Mouse (Mus musculus): ENCODE data around the gene Lmcd1. TPM values are rescaled to one million over a fixed set of nuclear protein-coding genes. Genes with fewer than 3 reads are reported as not detected.

Gene Lmcd1
- polyA plus RNA-seq, 1 experiment from 2014 or later = 14.1 TPM

GRCm38 (mm10) chr6:112280945-112281344 lies 7.4 kb downstream of the Lmcd1 start:
- WGBS = 57% methylated on average over 3 of the region's 3 CpGs
- Histone ChIP-seq H3K9me3 (ENCODE audit: control insufficient read depth, low read length) (no peaks in the 10 kb centered on the region), H3K4me1 (ENCODE audit: control insufficient read depth, insufficient read depth, low read length) (no peaks in the 10 kb centered on the region; the same call in 1 of the 2 replicates), H3K36me3 (ENCODE audit: control insufficient read depth, insufficient read depth, low read length) (no peaks in the 10 kb centered on the region), H3K27ac (ENCODE audit: low read length) (no peak overlapping the region), H3K4me3 (ENCODE audit: low read length) (no peak overlapping the region), H3K4me2 (ENCODE audit: low read depth, low read length) (no peak overlapping the region), H3K9ac (ENCODE audit: low read depth, low read length) (no peak overlapping the region), H3K27me3 (replicated peaks; ENCODE audit: control insufficient read depth, insufficient read depth, low read length) (0 out of 2 replicates have a peak, but pooled peaks cover 2% of the 10 kb centered on the region)
- no peak for ATAC-seq

- WGBS = 92% methylated on average over 2 of the region's 2 CpGs
- Histone ChIP-seq H3K36me3 (ENCODE audit: control insufficient read depth, insufficient read depth, low read length) (no peaks in the 10 kb centered on the region), H3K9me3 (ENCODE audit: control insufficient read depth, low read length) (no peaks in the 10 kb centered on the region), H3K27me3 (replicated peaks; ENCODE audit: control insufficient read depth, insufficient read depth, low read length) (0 out of 2 replicates have a peak, but pooled peaks cover 2% of the 10 kb centered on the region), H3K27ac (ENCODE audit: low read length) (no peak overlapping the region), H3K4me2 (ENCODE audit: low read depth, low read length) (no peak overlapping the region), H3K9ac (ENCODE audit: low read depth, low read length) (no peak overlapping the region), H3K4me1 (ENCODE audit: control insufficient read depth, insufficient read depth, low read length) (no peaks in the 10 kb centered on the region), H3K4me3 (ENCODE audit: low read length) (no peak overlapping the region)
- no peak for ATAC-seq
Observed at GRCm38 (mm10) chr6:112281935-112282334, 8.4 kb downstream of the Lmcd1 start.

- Histone ChIP-seq H3K9me3 (ENCODE audit: control insufficient read depth, low read length) (no peaks in the 10 kb centered on the region), H3K4me3 (ENCODE audit: low read length) (no peak overlapping the region), H3K9ac (ENCODE audit: low read depth, low read length) (no peak overlapping the region), H3K4me1 (ENCODE audit: control insufficient read depth, insufficient read depth, low read length) (no peaks in the 10 kb centered on the region), H3K4me2 (ENCODE audit: low read depth, low read length) (no peak overlapping the region), H3K27me3 (replicated peaks; ENCODE audit: control insufficient read depth, insufficient read depth, low read length) (no peaks in the 10 kb centered on the region), H3K27ac (ENCODE audit: low read length) (no peak overlapping the region), H3K36me3 (ENCODE audit: control insufficient read depth, insufficient read depth, low read length) (no peaks in the 10 kb centered on the region)
- no peak for ATAC-seq
- 65% methylated on average over 2 of the region's 2 CpGs for WGBS
Observed at GRCm38 (mm10) chr6:112284087-112284486, 10.5 kb downstream of the Lmcd1 start.

- no peak for ATAC-seq
- H3K36me3 ChIP-seq (ENCODE audit: control insufficient read depth, insufficient read depth, low read length) = no peaks in the 10 kb centered on the region
- H3K27ac ChIP-seq (ENCODE audit: low read length) = no peak overlapping the region
- no peaks in the 10 kb centered on the region for H3K27me3 ChIP-seq (replicated peaks; ENCODE audit: control insufficient read depth, insufficient read depth, low read length)
- 0 out of 2 replicates have a peak, but pooled peaks cover under 1% of the 10 kb centered on the region for H3K4me1 ChIP-seq (ENCODE audit: control insufficient read depth, insufficient read depth, low read length)
- H3K4me3 ChIP-seq (ENCODE audit: low read length) = no peak overlapping the region
- no peak overlapping the region for H3K4me2 ChIP-seq (ENCODE audit: low read depth, low read length)
- no peaks in the 10 kb centered on the region for H3K9me3 ChIP-seq (ENCODE audit: control insufficient read depth, low read length)
- WGBS = 86% methylated on average over 9 of the region's 9 CpGs
- no peak overlapping the region for H3K9ac ChIP-seq (ENCODE audit: low read depth, low read length)
Observed at GRCm38 (mm10) chr6:112287671-112288070, 14.1 kb downstream of the Lmcd1 start.

DNA sequence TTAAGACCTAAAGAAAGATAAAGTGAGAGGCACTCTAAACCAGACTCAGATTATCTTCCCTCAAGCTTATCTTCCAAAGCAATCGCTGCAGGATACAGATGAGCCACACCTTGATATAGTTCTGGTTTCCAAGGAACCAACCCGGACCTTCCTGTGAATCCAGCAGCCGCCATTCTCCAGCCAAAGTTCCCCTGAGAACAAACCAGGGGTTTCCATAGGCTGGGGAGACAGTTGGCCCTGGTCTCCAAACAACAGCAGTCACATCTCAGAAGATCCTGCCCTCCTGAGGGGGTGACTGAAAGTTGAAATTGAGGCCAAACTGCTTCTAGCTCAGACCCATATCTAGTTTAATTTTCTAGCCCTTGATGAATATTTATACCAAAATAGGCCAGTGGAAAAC lies 14.7 kb downstream of the Lmcd1 start:
- peaks cover 3% of the 10 kb centered on the region; the same call in 1 of the 2 replicates for H3K4me1 ChIP-seq (ENCODE audit: control insufficient read depth, insufficient read depth, low read length)
- WGBS = 72% methylated on average over 3 of the region's 3 CpGs
- ATAC-seq = no peak

DNA sequence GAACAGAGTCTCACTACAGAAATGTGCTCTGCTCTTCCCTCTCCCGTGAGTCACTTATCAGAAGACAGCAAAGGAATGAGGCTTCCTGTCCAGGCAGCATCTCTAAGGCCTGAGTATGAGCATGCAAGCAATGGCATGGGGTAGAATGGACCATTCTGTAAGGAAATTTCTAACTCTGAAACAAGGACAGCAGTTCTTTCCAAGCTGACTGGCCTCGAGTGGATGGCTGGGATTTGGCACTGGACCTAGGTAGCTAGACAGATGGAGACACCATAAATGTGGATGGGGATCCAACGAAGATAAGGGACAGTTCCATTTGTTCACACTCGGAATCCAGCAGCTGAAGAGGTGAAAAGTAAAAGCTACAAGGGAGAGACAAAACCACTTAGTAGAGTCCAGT lies 17.6 kb downstream of the Lmcd1 start:
- no peaks in the 10 kb centered on the region for H3K27me3 ChIP-seq (replicated peaks; ENCODE audit: control insufficient read depth, insufficient read depth, low read length)
- no peak overlapping the region for H3K4me2 ChIP-seq (ENCODE audit: low read depth, low read length)
- no peak overlapping the region for H3K4me3 ChIP-seq (ENCODE audit: low read length)
- ATAC-seq = no peak
- no peak overlapping the region for H3K27ac ChIP-seq (ENCODE audit: low read length)
- H3K4me1 ChIP-seq (ENCODE audit: control insufficient read depth, insufficient read depth, low read length) = peaks cover 7% of the 10 kb centered on the region; the same call in 1 of the 2 replicates
- WGBS = 86% methylated on average over 4 of the region's 4 CpGs
- no peaks in the 10 kb centered on the region for H3K36me3 ChIP-seq (ENCODE audit: control insufficient read depth, insufficient read depth, low read length)
- no peak overlapping the region for H3K9ac ChIP-seq (ENCODE audit: low read depth, low read length)
- no peaks in the 10 kb centered on the region for H3K9me3 ChIP-seq (ENCODE audit: control insufficient read depth, low read length)

More for the DNA sequence above, 14.7 kb downstream of the Lmcd1 start:
- H3K4me3 ChIP-seq (ENCODE audit: low read length) = no peak overlapping the region
- no peak overlapping the region for H3K9ac ChIP-seq (ENCODE audit: low read depth, low read length)
- no peaks in the 10 kb centered on the region for H3K9me3 ChIP-seq (ENCODE audit: control insufficient read depth, low read length)
- no peaks in the 10 kb centered on the region for H3K36me3 ChIP-seq (ENCODE audit: control insufficient read depth, insufficient read depth, low read length)
- no peak overlapping the region for H3K4me2 ChIP-seq (ENCODE audit: low read depth, low read length)
- no peaks in the 10 kb centered on the region for H3K27me3 ChIP-seq (replicated peaks; ENCODE audit: control insufficient read depth, insufficient read depth, low read length)
- H3K27ac ChIP-seq (ENCODE audit: low read length) = no peak overlapping the region

DNA sequence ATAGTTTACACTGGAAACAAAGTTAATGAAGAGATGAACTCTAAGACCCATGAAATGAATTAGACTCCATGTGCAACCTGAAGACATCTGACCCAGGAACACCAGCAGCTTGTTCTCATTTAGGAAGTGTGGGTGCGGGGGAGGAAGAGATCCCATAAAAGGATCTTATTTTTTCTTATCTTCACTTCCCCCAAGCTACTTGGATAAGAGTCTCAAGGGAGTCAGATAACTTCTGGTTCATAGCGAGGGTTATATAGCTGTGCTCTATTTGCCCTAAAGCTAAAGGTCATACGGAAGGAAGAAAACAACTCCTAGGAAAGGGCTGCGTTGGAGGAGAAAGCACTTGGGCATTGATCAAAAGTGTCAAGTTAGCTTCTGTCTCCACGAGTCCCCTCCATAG lies 19.8 kb downstream of the Lmcd1 start:
- peak; percentile 89 for ATAC-seq
- 30% methylated on average over 5 of the region's 5 CpGs for WGBS

DNA sequence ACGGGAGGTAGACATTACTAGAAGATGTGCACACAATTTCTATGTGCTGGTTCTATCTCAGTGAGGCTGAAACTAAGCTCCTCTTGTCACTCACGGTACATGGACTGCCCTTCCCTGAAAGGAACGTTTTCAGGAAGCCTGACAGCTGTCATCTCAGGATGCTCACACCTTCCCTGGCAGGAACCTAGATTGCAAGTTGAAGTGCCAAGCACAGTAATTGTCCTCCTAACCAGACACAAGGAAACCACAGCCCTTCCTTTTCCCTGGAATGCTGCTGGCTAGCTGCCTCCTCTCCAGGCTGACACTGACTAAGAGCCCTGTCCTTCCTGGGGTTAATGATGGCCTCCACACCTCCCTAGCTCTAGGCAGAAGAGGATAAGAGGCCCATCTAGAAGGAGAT lies 21.7 kb downstream of the Lmcd1 start:
- no peaks in the 10 kb centered on the region for H3K36me3 ChIP-seq (ENCODE audit: control insufficient read depth, insufficient read depth, low read length)
- no peak overlapping the region for H3K27ac ChIP-seq (ENCODE audit: low read length)
- no peak overlapping the region for H3K9ac ChIP-seq (ENCODE audit: low read depth, low read length)
- H3K27me3 ChIP-seq (replicated peaks; ENCODE audit: control insufficient read depth, insufficient read depth, low read length) = no peaks in the 10 kb centered on the region
- no peak overlapping the region for H3K4me3 ChIP-seq (ENCODE audit: low read length)
- WGBS = 72% methylated on average over 3 of the region's 3 CpGs
- H3K9me3 ChIP-seq (ENCODE audit: control insufficient read depth, low read length) = no peaks in the 10 kb centered on the region
- ATAC-seq = no peak
- H3K4me1 ChIP-seq (ENCODE audit: control insufficient read depth, insufficient read depth, low read length) = peaks cover 7% of the 10 kb centered on the region; the same call in 1 of the 2 replicates
- no peak overlapping the region for H3K4me2 ChIP-seq (ENCODE audit: low read depth, low read length)

More for the DNA sequence above, 19.8 kb downstream of the Lmcd1 start:
- Histone ChIP-seq H3K27me3 (replicated peaks; ENCODE audit: control insufficient read depth, insufficient read depth, low read length) (no peaks in the 10 kb centered on the region), H3K9me3 (ENCODE audit: control insufficient read depth, low read length) (no peaks in the 10 kb centered on the region), H3K27ac (ENCODE audit: low read length) (peak overlapping the region; percentile 39; the same call in 1 of the 2 replicates), H3K36me3 (ENCODE audit: control insufficient read depth, insufficient read depth, low read length) (no peaks in the 10 kb centered on the region), H3K9ac (ENCODE audit: low read depth, low read length) (no peak overlapping the region), H3K4me3 (ENCODE audit: low read length) (no peak overlapping the region), H3K4me2 (ENCODE audit: low read depth, low read length) (no peak overlapping the region), H3K4me1 (ENCODE audit: control insufficient read depth, insufficient read depth, low read length) (peaks cover 7% of the 10 kb centered on the region; the same call in 1 of the 2 replicates)

DNA sequence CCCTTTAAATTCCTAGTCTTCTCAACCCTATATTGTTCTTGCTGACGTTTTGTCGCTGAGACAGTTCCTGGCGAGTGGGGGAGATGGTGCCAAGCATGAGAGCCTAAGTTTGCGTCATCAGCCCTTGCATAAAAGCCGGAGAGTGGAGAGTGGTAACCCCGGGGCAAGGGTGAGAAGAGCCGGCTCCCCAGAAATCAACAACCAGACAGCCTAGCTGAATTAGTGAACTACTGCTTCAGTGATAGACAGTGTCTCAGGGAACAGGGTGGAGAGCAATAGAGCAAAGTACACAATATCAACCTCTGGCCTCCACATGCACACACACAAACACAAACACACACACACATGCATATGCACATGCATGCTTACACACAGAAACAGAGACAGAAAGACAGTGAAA lies 26.6 kb downstream of the Lmcd1 start:
- no peaks in the 10 kb centered on the region for H3K9me3 ChIP-seq (ENCODE audit: control insufficient read depth, low read length)
- H3K36me3 ChIP-seq (ENCODE audit: control insufficient read depth, insufficient read depth, low read length) = no peaks in the 10 kb centered on the region
- H3K4me1 ChIP-seq (ENCODE audit: control insufficient read depth, insufficient read depth, low read length) = peaks cover 19% of the 10 kb centered on the region
- H3K4me2 ChIP-seq (ENCODE audit: low read depth, low read length) = no peak overlapping the region
- no peak overlapping the region for H3K4me3 ChIP-seq (ENCODE audit: low read length)
- no peak overlapping the region for H3K9ac ChIP-seq (ENCODE audit: low read depth, low read length)
- WGBS = 72% methylated on average over 7 of the region's 7 CpGs
- no peaks in the 10 kb centered on the region for H3K27me3 ChIP-seq (replicated peaks; ENCODE audit: control insufficient read depth, insufficient read depth, low read length)
- H3K27ac ChIP-seq (ENCODE audit: low read length) = no peak overlapping the region
- no peak for ATAC-seq

DNA sequence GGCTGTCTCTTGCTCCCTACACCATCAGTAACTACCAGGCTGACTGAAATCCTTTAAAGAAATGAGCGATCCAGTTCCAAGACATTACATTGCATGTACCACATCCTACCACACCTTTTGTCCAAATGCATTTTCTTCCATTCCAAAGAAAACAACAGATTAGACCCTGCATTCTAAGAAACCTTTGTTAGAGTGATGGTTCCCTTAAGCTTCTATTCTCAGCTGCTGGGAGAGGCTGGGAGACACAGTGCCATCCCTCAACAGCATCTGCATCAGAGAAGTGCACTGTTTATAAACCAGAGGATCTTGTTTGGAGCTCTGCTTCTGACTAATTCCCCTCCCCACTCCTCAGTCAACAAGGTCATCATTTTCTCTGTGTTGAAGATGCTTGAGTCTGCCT lies 27.1 kb downstream of the Lmcd1 start:
- 93% methylated on average over 1 of the region's 1 CpGs for WGBS

More for the DNA sequence above, 27.1 kb downstream of the Lmcd1 start:
- Histone ChIP-seq H3K27me3 (replicated peaks; ENCODE audit: control insufficient read depth, insufficient read depth, low read length) (no peaks in the 10 kb centered on the region), H3K4me3 (ENCODE audit: low read length) (no peak overlapping the region), H3K4me2 (ENCODE audit: low read depth, low read length) (no peak overlapping the region), H3K4me1 (ENCODE audit: control insufficient read depth, insufficient read depth, low read length) (peaks cover 21% of the 10 kb centered on the region), H3K27ac (ENCODE audit: low read length) (no peak overlapping the region), H3K36me3 (ENCODE audit: control insufficient read depth, insufficient read depth, low read length) (no peaks in the 10 kb centered on the region), H3K9me3 (ENCODE audit: control insufficient read depth, low read length) (no peaks in the 10 kb centered on the region), H3K9ac (ENCODE audit: low read depth, low read length) (no peak overlapping the region)
- ATAC-seq = no peak
